ENCODE assay signal across 8 mouse cellular contexts in genomic region chr7:142967414-142967883, GRCm38 (mm10). TPM values are rescaled to one million over a fixed set of nuclear protein-coding genes. Genes with fewer than 3 reads are reported as not detected.
A peak's percentile ranks its signal among the peaks of the same experiment; 100 is the strongest.
DNase-seq lines count a peak whose midpoint lies in the region; ATAC-seq lines count a peak whose summit lies in the region.

No protein-coding gene starts in this region.

- no peaks in the 10 kb centered on the region for H3K36me3 ChIP-seq in embryonic facial prominence, embryonic 12.5 days
- no peaks in the 10 kb centered on the region for H3K36me3 ChIP-seq in hindbrain, embryonic 10.5 days
- no peaks in the 10 kb centered on the region for H3K36me3 ChIP-seq in liver, embryonic 12.5 days
- H3K36me3 ChIP-seq in neural tube, embryonic 12.5 days: no peaks in the 10 kb centered on the region

- under 1% methylated on average over 36 of the region's 36 CpGs for WGBS in embryonic facial prominence, embryonic 12.5 days
- WGBS in hindbrain, embryonic 10.5 days: under 1% methylated on average over 36 of the region's 36 CpGs
- under 1% methylated on average over 36 of the region's 36 CpGs for WGBS in liver, embryonic 12.5 days (ENCODE audit: insufficient replicate concordance)
- under 1% methylated on average over 36 of the region's 36 CpGs for WGBS in neural tube, embryonic 12.5 days

- no peak overlapping the region for H3K27ac ChIP-seq in embryonic facial prominence, embryonic 12.5 days
- no peak overlapping the region for H3K27ac ChIP-seq in hindbrain, embryonic 10.5 days
- H3K27ac ChIP-seq in liver, embryonic 12.5 days: peak overlapping the region; percentile 42
- no peak overlapping the region for H3K27ac ChIP-seq in neural tube, embryonic 12.5 days

- H3K9ac ChIP-seq in embryonic facial prominence, embryonic 12.5 days: peak overlapping the region; percentile 28
- no peak overlapping the region for H3K9ac ChIP-seq in liver, embryonic 12.5 days
- peak overlapping the region; percentile 33; the same call in 1 of the 2 replicates for H3K9ac ChIP-seq in neural tube, embryonic 12.5 days

- peak overlapping the region; percentile 42 for H3K4me3 ChIP-seq in embryonic facial prominence, embryonic 12.5 days
- peak overlapping the region; percentile 48 for H3K4me3 ChIP-seq in hindbrain, embryonic 10.5 days
- peak overlapping the region; percentile 35 for H3K4me3 ChIP-seq in liver, embryonic 12.5 days
- peak overlapping the region; percentile 42 for H3K4me3 ChIP-seq in neural tube, embryonic 12.5 days

- peaks cover 19% of the 10 kb centered on the region for H3K4me1 ChIP-seq in embryonic facial prominence, embryonic 12.5 days
- H3K4me1 ChIP-seq in hindbrain, embryonic 10.5 days (replicated peaks): peaks cover 28% of the 10 kb centered on the region
- H3K4me1 ChIP-seq in liver, embryonic 12.5 days: peaks cover 18% of the 10 kb centered on the region
- peaks cover 23% of the 10 kb centered on the region for H3K4me1 ChIP-seq in neural tube, embryonic 12.5 days

- ATAC-seq in embryonic facial prominence, embryonic 12.5 days (ENCODE audit: insufficient number of reproducible peaks, insufficient read depth, low FRiP score, low TSS enrichment): 0 out of 2 replicates have a peak, but pooled peaks have one; percentile 23
- peak; percentile 72 for ATAC-seq in liver, embryonic 12.5 days
- ATAC-seq in neural tube, embryonic 12.5 days (ENCODE audit: low FRiP score, low read depth): peak; percentile 44; the same call in 1 of the 2 replicates

- H3K4me2 ChIP-seq in embryonic facial prominence, embryonic 12.5 days (replicated peaks): peak overlapping the region; percentile 97
- peak overlapping the region; percentile 69 for H3K4me2 ChIP-seq in liver, embryonic 12.5 days
- H3K4me2 ChIP-seq in neural tube, embryonic 12.5 days (replicated peaks): peak overlapping the region; percentile 95

- H3K27me3 ChIP-seq in embryonic facial prominence, embryonic 12.5 days: peaks cover 86% of the 10 kb centered on the region
- H3K27me3 ChIP-seq in hindbrain, embryonic 10.5 days (ENCODE audit: insufficient read depth, poor library complexity, severe bottlenecking): peaks cover 92% of the 10 kb centered on the region
- H3K27me3 ChIP-seq in liver, embryonic 12.5 days (replicated peaks): peaks cover 99% of the 10 kb centered on the region
- H3K27me3 ChIP-seq in neural tube, embryonic 12.5 days (replicated peaks): peaks cover 82% of the 10 kb centered on the region

- no peaks in the 10 kb centered on the region for H3K9me3 ChIP-seq in embryonic facial prominence, embryonic 12.5 days
- no peaks in the 10 kb centered on the region for H3K9me3 ChIP-seq in hindbrain, embryonic 10.5 days
- no peaks in the 10 kb centered on the region for H3K9me3 ChIP-seq in liver, embryonic 12.5 days (replicated peaks)
- H3K9me3 ChIP-seq in neural tube, embryonic 12.5 days: no peaks in the 10 kb centered on the region

- DNase-seq in thymus, postnatal 4 days: peak; percentile 25
- DNase-seq in thymus, postnatal 25 days: no peak
- peak; percentile 42 for DNase-seq in hindbrain, embryonic 10.5 days (ENCODE audit: low spot score)
- DNase-seq in B cell, adult 2 months: no peak
- no peak for DNase-seq in layer of hippocampus, postnatal 14 days (ENCODE audit: low spot score in 2 of 2)

RNA-seq across cellular contexts. Expression of gene Ascl2, which starts 1.6 kb away (rescaled TPM):
- polyA plus RNA-seq in embryonic facial prominence, embryonic 12.5 days (2016; fragmentation: Nextera tagmentation; extraction: Ambion mirVana): 0.29 and 0.51 TPM in 2 replicates
- 0.46 and 0.78 TPM in 2 replicates for polyA plus RNA-seq in hindbrain, embryonic 10.5 days (2016; fragmentation: Nextera tagmentation; extraction: Ambion mirVana)
- polyA plus RNA-seq in liver, embryonic 12.5 days (2016; fragmentation: Nextera tagmentation; extraction: Ambion mirVana): 1.3 TPM in 2 replicates
- 0.15 and 0.66 TPM in 2 replicates for polyA plus RNA-seq in neural tube, embryonic 12.5 days (2016; fragmentation: Nextera tagmentation; extraction: Ambion mirVana)
- under 1 TPM in 1 of 2 experiments, not detected in 1; 0.21 TPM for total RNA-seq in layer of hippocampus, postnatal 14 days (2021)

RNA-seq across cellular contexts. Expression of gene Th, which starts 36.5 kb away (rescaled TPM):
- polyA plus RNA-seq in embryonic facial prominence, embryonic 12.5 days (2016; fragmentation: Nextera tagmentation; extraction: Ambion mirVana): 4.8 and 7.1 TPM in 2 replicates
- polyA plus RNA-seq in hindbrain, embryonic 10.5 days (2016; fragmentation: Nextera tagmentation; extraction: Ambion mirVana): 8.8 and 14.4 TPM in 2 replicates
- 0.35 TPM in 1 of 2 replicates, not detected in the other for polyA plus RNA-seq in liver, embryonic 12.5 days (2016; fragmentation: Nextera tagmentation; extraction: Ambion mirVana)
- 21.6 and 28.0 TPM in 2 replicates for polyA plus RNA-seq in neural tube, embryonic 12.5 days (2016; fragmentation: Nextera tagmentation; extraction: Ambion mirVana)
- total RNA-seq in layer of hippocampus, postnatal 14 days (2021): under 1 TPM; 0.33 to 0.65 TPM

RNA-seq across cellular contexts. Expression of gene Tspan32, which starts 37.4 kb away (rescaled TPM):
- polyA plus RNA-seq in embryonic facial prominence, embryonic 12.5 days (2016; fragmentation: Nextera tagmentation; extraction: Ambion mirVana): 1.9 and 3.3 TPM in 2 replicates
- polyA plus RNA-seq in hindbrain, embryonic 10.5 days (2016; fragmentation: Nextera tagmentation; extraction: Ambion mirVana): 5.2 and 6.1 TPM in 2 replicates
- 105 and 106 TPM in 2 replicates for polyA plus RNA-seq in liver, embryonic 12.5 days (2016; fragmentation: Nextera tagmentation; extraction: Ambion mirVana)
- 1.4 and 2.2 TPM in 2 replicates for polyA plus RNA-seq in neural tube, embryonic 12.5 days (2016; fragmentation: Nextera tagmentation; extraction: Ambion mirVana)
- under 1 TPM in 1 of 2 experiments, not detected in 1; 0.19 TPM for total RNA-seq in layer of hippocampus, postnatal 14 days (2021)

Comparison
In these comparisons a context has a peak if more than half of its experiments do, and no peak if none do; other contexts are left out.
1. DNase-seq: peak in thymus, postnatal 4 days (single experiment) and hindbrain, embryonic 10.5 days (single experiment); none in thymus, postnatal 25 days (single experiment), B cell, adult 2 months (0 of 2) and layer of hippocampus, postnatal 14 days (0 of 2).
2. RNA of gene Tspan32, which starts 37.4 kb away (polyA plus RNA-seq): 105 to 106 TPM in liver, embryonic 12.5 days; 5.2 to 6.1 TPM in hindbrain, embryonic 10.5 days, 1.4 to 2.2 TPM in neural tube, embryonic 12.5 days and 1.9 to 3.3 TPM in embryonic facial prominence, embryonic 12.5 days; every median in the first group is over 10 times any median in the second.
3. Peak in every context shown above with its lines, with median percentiles within 50 percentile points of each other: ATAC-seq, H3K4me2 ChIP-seq and H3K4me3 ChIP-seq.